Mouse (Mus musculus) lung, embryonic 15.5 days (tissue): ENCODE data around the gene Zmynd10. TPM values are rescaled to one million over a fixed set of nuclear protein-coding genes. Genes with fewer than 3 reads are reported as not detected.

Experiments used
- ATAC-seq: fragments of 200-750 bp; cut with Nextera tagmentation; 2 replicates; pipeline ENCODE4 v1.8.0; 2017; ENCODE audit warnings: moderate number of reproducible peaks, borderline replicate concordance; ENCODE audit not compliant: low FRiP score, low TSS enrichment; ENCODE audit errors: extremely low read depth
- H3K27ac ChIP-seq: fragments of 300-500 bp; sonication (generic); 2 replicates; pipeline ENCODE4 v1.5.1; 2015; ENCODE audit warnings: moderate library complexity, mild to moderate bottlenecking, inconsistent platforms
- H3K27me3 ChIP-seq: fragments of 300-500 bp; sonication (generic); 2 replicates; pipeline ENCODE4 v1.6.1; 2015; ENCODE audit warnings: inconsistent platforms
- H3K36me3 ChIP-seq: fragments of 300-500 bp; sonication (generic); 2 replicates; pipeline ENCODE4 v1.6.1; 2015; ENCODE audit warnings: inconsistent platforms
- H3K4me1 ChIP-seq: fragments of 300-500 bp; sonication (generic); 2 replicates; pipeline ENCODE4 v1.6.1; 2015; ENCODE audit warnings: inconsistent platforms
- H3K4me2 ChIP-seq: fragments of 300-500 bp; sonication (generic); 2 replicates; pipeline ENCODE4 v1.6.1; 2015; ENCODE audit warnings: inconsistent platforms, mild to moderate bottlenecking, moderate library complexity
- H3K4me3 ChIP-seq: fragments of 300-500 bp; sonication (generic); 2 replicates; pipeline ENCODE4 v1.5.1; 2015; ENCODE audit warnings: mild to moderate bottlenecking, inconsistent platforms
- H3K9ac ChIP-seq: fragments of 300-500 bp; sonication (generic); 2 replicates; pipeline ENCODE4 v1.6.1; 2015; ENCODE audit warnings: inconsistent platforms
- H3K9me3 ChIP-seq: fragments of 300-500 bp; sonication (generic); 2 replicates; pipeline ENCODE4 v1.6.1; 2016; ENCODE audit warnings: inconsistent platforms
- WGBS: fragments of 180-500 bp; shearing (Covaris S2); methylation state at CpG from one replicate; pipeline ENCODE4 v1.1.7; 2015; 5-methylcytosine and 5-hydroxymethylcytosine counted together
- polyA plus RNA-seq: library from polyadenylated mRNA; unstranded; fragments of >200 nt; fragmentation: Nextera tagmentation; extraction: Ambion mirVana; gene quantifications from 2 replicates; pipeline ENCODE4 v1.2.1, GENCODE M21; 2015

The Zmynd10 gene
- polyA plus RNA-seq, 1 experiment from 2014 or later: 6.8 TPM

DNA sequence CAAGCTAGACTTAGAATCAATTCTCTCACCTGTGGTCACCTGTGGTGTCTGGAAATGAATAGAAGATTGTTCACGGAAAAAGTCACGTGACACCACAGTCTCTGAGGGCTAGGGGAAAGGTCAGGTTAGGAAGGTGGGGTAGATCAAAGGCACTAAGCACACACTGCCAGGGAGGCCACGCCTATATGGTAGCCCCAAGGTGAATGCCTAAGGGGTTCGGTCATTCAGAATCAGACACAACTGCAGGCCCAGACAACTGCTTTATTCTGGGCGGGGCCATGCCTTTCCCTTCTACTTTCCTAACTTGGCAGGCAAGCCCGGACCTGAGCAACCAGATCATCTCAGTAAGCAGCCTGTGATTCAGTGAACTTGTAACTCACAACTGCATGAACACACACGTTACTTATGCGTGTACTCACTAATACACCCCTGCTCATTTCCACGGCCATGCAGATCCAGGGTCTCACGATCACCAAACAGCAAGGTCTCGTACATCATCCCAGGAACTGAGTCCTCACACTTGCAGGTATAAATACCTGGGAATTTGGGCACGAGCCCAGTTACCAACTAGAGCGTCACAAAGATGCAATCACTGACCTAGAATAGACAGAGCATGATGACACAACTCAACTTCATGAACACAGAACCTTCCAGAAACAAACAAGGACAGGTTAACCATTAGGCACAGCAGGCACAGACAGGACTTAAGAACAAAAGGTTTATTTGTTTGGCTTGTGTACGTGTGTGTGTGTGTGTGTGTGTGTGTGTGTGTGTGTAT lies 28.7 kb downstream of the Zmynd10 start:
- ATAC-seq: no peak
- Histone ChIP-seq H3K4me2 (no peak overlapping the region), H3K27me3 (no peaks in the 10 kb centered on the region), H3K4me1 (peaks cover 45% of the 10 kb centered on the region), H3K27ac (peak overlapping the region; percentile 74), H3K4me3 (no peak overlapping the region), H3K36me3 (peaks cover 35% of the 10 kb centered on the region), H3K9ac (no peak overlapping the region), H3K9me3 (no peaks in the 10 kb centered on the region)
- WGBS: 62% methylated on average over 14 of the region's 14 CpGs

DNA sequence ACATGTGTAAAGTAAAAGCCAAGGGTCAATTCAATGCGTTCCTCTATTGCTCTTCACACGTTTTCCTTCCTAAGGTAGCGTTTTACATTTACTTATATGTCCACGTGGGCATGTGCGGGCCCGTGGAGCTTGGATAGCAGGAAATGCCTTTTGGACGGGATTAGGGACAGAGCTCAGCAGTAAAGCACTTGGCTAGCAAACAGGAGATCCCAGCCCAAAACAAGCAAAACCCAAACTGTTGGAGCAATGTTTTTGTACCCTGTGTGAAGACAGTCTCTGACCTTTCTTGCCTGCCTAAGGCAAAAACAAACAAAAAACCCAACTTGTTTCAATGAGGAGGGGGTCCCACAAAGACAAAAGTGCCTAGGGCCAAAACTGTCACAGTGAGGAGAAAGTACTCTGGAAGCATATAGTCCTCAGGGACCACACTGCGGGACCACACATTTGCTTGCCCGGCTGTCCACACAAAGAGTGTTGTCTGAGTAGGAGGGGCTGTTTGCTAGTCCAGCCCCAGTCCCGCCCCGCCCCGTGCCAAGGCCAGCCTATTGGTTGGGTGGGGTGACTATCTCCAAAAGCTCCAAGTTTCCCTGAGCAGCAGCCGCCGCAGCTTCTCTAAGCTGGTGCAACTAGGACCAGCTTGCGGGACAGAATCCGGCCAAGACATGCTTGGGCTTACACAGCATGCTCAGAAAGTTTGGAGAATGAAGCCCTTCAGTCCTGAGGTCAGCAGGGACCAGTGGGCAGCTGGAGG lies 29.4 kb downstream of the Zmynd10 start, which contains the start of gene Hyal1:
Gene Hyal1 (plus strand): TSS at position 571 of the 751 bp plus-strand sequence.
- Histone ChIP-seq H3K9ac (peak within 1 kb of the TSS; percentile 42), H3K4me2 (peak within 1 kb of the TSS; percentile 61), H3K36me3 (peaks cover 27% of the 10 kb centered on the region), H3K9me3 (no peaks in the 10 kb centered on the region), H3K4me1 (peaks cover 44% of the 10 kb centered on the region), H3K27me3 (no peaks in the 10 kb centered on the region), H3K27ac (peak within 1 kb of the TSS; percentile 74), H3K4me3 (peak within 1 kb of the TSS; percentile 40)
- 14% methylated on average over 16 of the region's 16 CpGs for WGBS
- ATAC-seq: peak; percentile 73

DNA sequence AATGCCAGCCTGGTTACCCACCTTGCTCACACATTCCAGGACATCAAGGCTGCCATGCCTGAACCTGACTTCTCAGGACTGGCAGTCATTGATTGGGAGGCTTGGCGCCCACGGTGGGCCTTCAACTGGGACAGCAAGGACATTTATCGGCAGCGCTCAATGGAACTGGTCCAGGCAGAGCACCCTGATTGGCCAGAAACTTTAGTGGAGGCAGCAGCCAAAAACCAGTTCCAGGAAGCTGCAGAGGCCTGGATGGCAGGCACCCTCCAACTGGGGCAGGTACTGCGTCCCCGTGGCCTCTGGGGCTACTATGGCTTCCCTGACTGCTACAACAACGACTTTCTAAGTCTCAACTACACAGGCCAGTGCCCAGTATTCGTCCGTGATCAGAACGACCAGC lies 30.8 kb downstream of the Zmynd10 start:
- Histone ChIP-seq H3K4me2 (no peak overlapping the region), H3K4me1 (peaks cover 56% of the 10 kb centered on the region), H3K27ac (no peak overlapping the region), H3K9me3 (no peaks in the 10 kb centered on the region), H3K4me3 (no peak overlapping the region), H3K36me3 (peaks cover 17% of the 10 kb centered on the region), H3K9ac (no peak overlapping the region), H3K27me3 (no peaks in the 10 kb centered on the region)
- 88% methylated on average over 10 of the region's 10 CpGs for WGBS
- no peak for ATAC-seq

DNA sequence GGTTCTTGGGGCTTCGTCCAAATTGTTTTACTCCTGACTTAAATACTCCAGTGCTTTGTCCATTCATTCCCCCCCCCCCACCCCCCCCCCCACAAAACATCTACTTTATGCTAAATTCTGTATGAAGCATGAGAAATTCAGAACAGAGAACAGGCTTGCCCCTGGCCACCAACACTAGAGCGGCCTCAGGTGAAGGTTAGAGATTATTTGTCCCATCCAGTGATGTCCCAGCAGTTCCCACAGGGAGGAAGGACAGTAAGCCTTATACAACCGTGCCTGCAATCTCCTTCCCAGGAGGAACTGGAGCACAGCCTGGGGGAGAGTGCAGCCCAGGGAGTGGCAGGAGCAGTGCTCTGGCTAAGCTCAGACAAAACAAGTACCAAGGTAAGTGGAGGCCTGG lies 31.5 kb downstream of the Zmynd10 start, which contains the start of gene Naa80:
Gene Naa80 (plus strand): TSS at position 301 of the 400 bp plus-strand sequence.
- Histone ChIP-seq H3K4me1 (peaks cover 57% of the 10 kb centered on the region), H3K4me2 (peak within 1 kb of the TSS; percentile 87; the same call in 1 of the 2 replicates), H3K9me3 (no peaks in the 10 kb centered on the region), H3K4me3 (no peak within 1 kb of the TSS), H3K36me3 (peaks cover 18% of the 10 kb centered on the region), H3K9ac (no peak within 1 kb of the TSS), H3K27me3 (no peaks in the 10 kb centered on the region), H3K27ac (peak within 1 kb of the TSS; percentile 97)
- ATAC-seq: no peak
- 66% methylated on average over 3 of the region's 3 CpGs for WGBS

DNA sequence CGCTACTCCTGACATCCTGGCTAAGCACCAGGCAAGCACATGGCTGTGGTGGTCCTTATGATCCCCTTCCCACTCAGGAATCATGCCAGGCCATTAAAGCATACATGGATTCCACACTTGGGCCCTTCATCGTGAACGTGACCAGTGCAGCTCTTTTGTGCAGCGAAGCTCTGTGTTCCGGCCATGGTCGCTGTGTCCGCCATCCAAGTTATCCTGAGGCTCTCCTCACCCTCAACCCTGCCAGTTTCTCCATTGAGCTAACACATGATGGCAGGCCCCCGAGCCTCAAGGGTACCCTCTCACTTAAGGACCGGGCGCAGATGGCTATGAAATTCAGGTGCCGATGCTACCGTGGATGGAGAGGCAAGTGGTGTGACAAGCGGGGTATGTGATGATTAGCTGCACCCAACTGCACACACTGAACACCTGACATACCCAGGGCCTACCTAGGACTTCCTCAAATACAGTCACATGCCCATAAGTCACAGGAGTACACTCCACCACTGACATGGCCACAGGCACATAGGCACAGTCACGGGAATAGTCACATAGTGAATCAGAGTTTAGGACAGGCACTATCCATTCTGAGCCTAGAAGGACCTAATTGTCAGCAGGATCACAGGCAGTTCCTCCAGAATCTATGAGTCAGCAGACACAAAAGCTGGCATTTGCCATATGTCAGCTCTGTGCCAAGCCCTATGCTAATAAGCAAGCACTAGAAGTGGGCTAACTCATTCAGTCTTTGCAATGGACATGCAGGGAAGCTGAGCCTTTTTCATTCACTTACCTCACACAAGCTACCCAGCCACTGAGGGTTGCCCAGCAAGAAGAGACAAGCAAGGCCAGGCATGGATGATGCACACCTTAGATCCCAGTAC lies 32.2 kb downstream of the Zmynd10 start:
- Histone ChIP-seq H3K4me3 (no peak overlapping the region), H3K4me2 (peak overlapping the region; percentile 87; the same call in 1 of the 2 replicates), H3K36me3 (peaks cover 18% of the 10 kb centered on the region), H3K9ac (no peak overlapping the region), H3K9me3 (no peaks in the 10 kb centered on the region), H3K27ac (peak overlapping the region; percentile 97), H3K27me3 (no peaks in the 10 kb centered on the region), H3K4me1 (peaks cover 57% of the 10 kb centered on the region)
- 88% methylated on average over 14 of the region's 14 CpGs for whole genome bisulfite sequencing
- no peak for ATAC-seq

DNA sequence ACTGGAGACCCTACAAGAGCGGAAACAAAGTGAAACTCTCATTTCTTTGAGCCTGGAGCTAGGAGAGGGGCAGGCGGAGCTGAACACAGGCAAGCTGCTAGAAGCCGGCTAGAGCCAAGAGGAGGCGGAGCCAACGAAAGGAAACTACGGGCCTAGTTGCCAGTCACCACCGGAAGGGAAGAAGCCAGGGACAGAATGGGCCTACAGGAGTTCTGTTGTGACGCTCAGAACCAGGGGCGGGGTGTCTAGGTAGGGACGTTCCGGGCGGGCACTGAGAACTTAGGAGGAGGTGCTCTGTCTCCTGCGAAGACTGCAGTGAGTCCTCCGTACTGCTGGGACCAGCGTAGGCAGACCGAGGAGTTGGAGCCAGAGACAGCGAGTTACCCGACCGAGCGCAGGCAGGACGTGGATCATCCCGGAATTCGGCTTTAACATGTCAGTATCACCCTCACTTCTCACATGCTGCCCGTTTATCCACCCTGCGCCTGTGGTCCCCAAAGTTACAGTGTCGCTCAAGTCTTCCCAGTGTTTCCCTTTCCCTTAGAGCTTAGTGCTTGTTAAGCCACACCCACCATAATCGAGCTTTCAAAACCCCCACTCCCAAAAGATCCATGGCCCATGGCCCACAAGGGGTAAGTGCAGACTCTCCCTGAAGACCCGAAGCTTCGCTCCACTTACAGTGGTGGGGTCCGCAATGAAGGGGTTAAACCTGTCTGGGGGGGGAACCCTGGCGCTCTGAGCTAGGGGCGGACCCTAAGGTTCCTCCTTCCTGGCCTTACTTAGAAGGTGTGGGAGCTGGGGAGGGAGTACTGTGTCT lies 33.6 kb downstream of the Zmynd10 start, which contains the start of gene Hyal3:
Gene Hyal3 (plus strand): TSS at position 318 of the 817 bp plus-strand sequence.
- Histone ChIP-seq H3K36me3 (peaks cover 13% of the 10 kb centered on the region), H3K4me1 (peaks cover 53% of the 10 kb centered on the region), H3K9me3 (no peaks in the 10 kb centered on the region), H3K27ac (peak within 1 kb of the TSS; percentile 97), H3K27me3 (no peaks in the 10 kb centered on the region), H3K9ac (peak within 1 kb of the TSS; percentile 67), H3K4me2 (peak within 1 kb of the TSS; percentile 87), H3K4me3 (peak within 1 kb of the TSS; percentile 60)
- ATAC-seq: peak; percentile 75
- under 1% methylated on average over 32 of the region's 32 CpGs for WGBS

DNA sequence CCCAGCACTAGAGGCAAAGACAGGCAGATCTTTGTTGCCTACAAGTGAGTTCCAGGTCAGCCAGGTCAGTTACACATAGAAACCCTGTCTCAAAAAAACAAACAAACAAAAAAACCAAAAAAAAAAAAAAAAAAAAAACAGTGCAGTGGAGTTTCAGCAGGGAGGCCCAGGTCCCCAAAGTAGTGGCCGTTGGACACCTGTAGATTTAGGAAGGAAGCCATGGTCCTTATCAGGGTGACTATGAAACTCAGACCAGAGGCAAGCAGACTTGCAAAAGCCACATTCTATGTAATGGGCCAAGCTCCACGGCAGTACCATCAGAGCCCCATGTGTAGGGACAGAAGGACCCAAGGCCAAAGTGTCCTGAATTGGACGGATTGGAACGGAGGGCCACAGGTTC lies 34.5 kb downstream of the Zmynd10 start:
- Histone ChIP-seq H3K27me3 (no peaks in the 10 kb centered on the region), H3K9me3 (no peaks in the 10 kb centered on the region), H3K27ac (peak overlapping the region; percentile 97), H3K4me1 (peaks cover 45% of the 10 kb centered on the region), H3K4me2 (peak overlapping the region; percentile 87), H3K4me3 (peak overlapping the region; percentile 60), H3K36me3 (peaks cover 13% of the 10 kb centered on the region), H3K9ac (peak overlapping the region; percentile 67)
- no peak for ATAC-seq
- WGBS: 63% methylated on average over 4 of the region's 4 CpGs

DNA sequence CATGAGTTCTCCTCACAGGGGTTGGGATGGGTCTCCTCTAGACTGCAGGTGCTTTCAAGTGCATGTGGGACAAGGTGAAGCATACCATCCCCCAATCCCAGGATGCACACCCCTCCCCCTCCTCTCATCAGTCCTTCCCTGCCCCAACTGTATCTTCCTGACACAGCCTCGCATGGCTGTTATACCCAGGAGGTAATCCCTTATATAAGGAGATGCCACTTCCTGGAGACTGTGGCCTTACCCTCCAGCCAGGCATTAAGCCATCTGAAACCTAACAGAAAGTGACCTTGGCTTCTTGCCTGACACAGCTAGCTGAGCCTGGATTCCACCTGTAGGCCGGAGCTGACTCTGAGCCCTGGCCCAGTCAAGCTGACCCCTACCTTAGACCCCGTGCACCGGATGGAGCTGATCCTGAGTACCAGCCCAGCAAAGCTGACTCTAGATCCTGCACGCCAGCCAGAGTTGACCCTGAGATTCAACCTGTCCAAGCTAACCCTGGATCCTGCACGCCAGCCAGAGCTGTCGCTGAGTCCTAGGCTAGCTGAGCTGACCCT lies 35.5 kb downstream of the Zmynd10 start:
- no peak overlapping the region for H3K4me3 ChIP-seq
- no peaks in the 10 kb centered on the region for H3K9me3 ChIP-seq
- WGBS: 89% methylated on average over 7 of the region's 7 CpGs
- H3K36me3 ChIP-seq: peaks cover 13% of the 10 kb centered on the region
- H3K27me3 ChIP-seq: no peaks in the 10 kb centered on the region
- no peak overlapping the region for H3K9ac ChIP-seq
- peak overlapping the region; percentile 87; the same call in 1 of the 2 replicates for H3K4me2 ChIP-seq
- H3K27ac ChIP-seq: no peak overlapping the region
- no peak for ATAC-seq
- H3K4me1 ChIP-seq: peaks cover 38% of the 10 kb centered on the region

DNA sequence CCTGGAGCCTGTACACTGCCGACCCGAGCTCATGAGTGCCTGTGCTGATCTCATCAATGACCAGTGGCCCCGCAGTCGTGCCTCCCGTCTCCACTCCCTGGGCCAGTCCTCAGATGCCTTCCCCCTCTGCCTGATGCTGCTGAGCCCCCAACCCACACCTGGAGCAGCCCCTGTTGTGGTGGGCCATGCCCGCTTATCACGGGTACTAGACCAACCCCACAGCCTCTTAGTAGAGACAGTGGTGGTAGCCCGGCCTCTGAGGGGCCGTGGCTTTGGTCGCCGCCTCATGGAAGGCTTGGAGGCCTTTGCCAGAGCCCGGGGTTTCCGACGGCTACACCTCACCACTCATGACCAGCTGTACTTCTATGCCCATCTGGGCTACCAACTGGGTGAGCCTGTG lies 36.1 kb downstream of the Zmynd10 start:
- Histone ChIP-seq H3K4me3 (no peak overlapping the region), H3K36me3 (peaks cover 13% of the 10 kb centered on the region), H3K27me3 (no peaks in the 10 kb centered on the region), H3K27ac (no peak overlapping the region), H3K9me3 (no peaks in the 10 kb centered on the region), H3K4me2 (no peak overlapping the region), H3K9ac (no peak overlapping the region), H3K4me1 (peaks cover 36% of the 10 kb centered on the region)
- 91% methylated on average over 14 of the region's 14 CpGs for WGBS
- no peak for ATAC-seq

DNA sequence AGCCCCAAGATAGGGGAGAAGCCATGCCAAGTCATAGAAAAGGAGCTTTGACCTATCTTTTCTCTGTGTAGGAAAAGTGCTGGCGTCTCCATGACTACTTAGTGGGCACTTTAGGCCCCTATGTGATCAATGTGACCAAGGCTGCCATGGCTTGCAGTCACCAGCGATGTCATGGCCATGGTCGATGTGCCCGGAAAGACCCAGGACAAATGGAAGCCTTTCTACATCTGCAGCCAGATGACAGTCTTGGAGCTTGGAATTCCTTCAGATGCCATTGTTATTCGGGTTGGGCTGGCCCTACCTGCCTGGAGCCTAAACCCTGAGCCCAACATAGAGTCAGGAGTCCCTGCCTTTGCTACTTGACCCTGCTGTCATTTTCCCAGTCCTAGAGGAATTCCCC lies 39.4 kb downstream of the Zmynd10 start:
- no peak for ATAC-seq
- no peaks in the 10 kb centered on the region for H3K9me3 ChIP-seq
- H3K4me1 ChIP-seq: peaks cover 39% of the 10 kb centered on the region
- no peaks in the 10 kb centered on the region for H3K27me3 ChIP-seq
- no peak overlapping the region for H3K27ac ChIP-seq
- peaks cover 31% of the 10 kb centered on the region for H3K36me3 ChIP-seq
- 85% methylated on average over 5 of the region's 5 CpGs for WGBS
- H3K4me2 ChIP-seq: no peak overlapping the region
- no peak overlapping the region for H3K9ac ChIP-seq
- no peak overlapping the region for H3K4me3 ChIP-seq
